Mouse (Mus musculus) liver, embryonic 15.5 days (tissue): ENCODE data around the gene Nanos2. TPM values are rescaled to one million over a fixed set of nuclear protein-coding genes. Genes with fewer than 3 reads are reported as not detected.
A peak's percentile ranks its signal among the peaks of the same experiment; 100 is the strongest.

Experiments used
- ATAC-seq: fragments of 200-750 bp; cut with Nextera tagmentation; 2 replicates; pipeline ENCODE4 v1.8.0; 2017; ENCODE audit warnings: moderate number of reproducible peaks, mild to moderate bottlenecking, moderate library complexity; ENCODE audit not compliant: insufficient read depth
- H3K27ac ChIP-seq: fragments of 300-500 bp; sonication (generic); replicated peaks from 2 replicates; pipeline ENCODE4 v1.5.1; 2015; ENCODE audit warnings: mild to moderate bottlenecking, inconsistent platforms
- H3K27me3 ChIP-seq: fragments of 300-500 bp; sonication (generic); 2 replicates; pipeline ENCODE4 v1.6.1; 2015; ENCODE audit warnings: mild to moderate bottlenecking, inconsistent platforms
- H3K36me3 ChIP-seq: fragments of 300-500 bp; sonication (generic); replicated peaks from 2 replicates; pipeline ENCODE4 v1.6.1; 2015; ENCODE audit warnings: moderate library complexity, mild to moderate bottlenecking, inconsistent platforms
- H3K4me1 ChIP-seq: fragments of 300-500 bp; sonication (generic); replicated peaks from 2 replicates; pipeline ENCODE4 v1.6.1; 2015; ENCODE audit warnings: inconsistent platforms
- H3K4me2 ChIP-seq: fragments of 300-500 bp; sonication (generic); 2 replicates; pipeline ENCODE4 v1.6.1; 2015; ENCODE audit warnings: moderate library complexity, mild to moderate bottlenecking, inconsistent platforms
- H3K4me3 ChIP-seq: fragments of 300-500 bp; sonication (generic); replicated peaks from 2 replicates; pipeline ENCODE4 v1.5.1; 2015; ENCODE audit warnings: mild to moderate bottlenecking, inconsistent platforms
- H3K9ac ChIP-seq: fragments of 300-500 bp; sonication (generic); 2 replicates; pipeline ENCODE4 v1.6.1; 2015; ENCODE audit warnings: moderate library complexity, mild to moderate bottlenecking, inconsistent platforms
- H3K9me3 ChIP-seq: fragments of 300-500 bp; sonication (generic); replicated peaks from 2 replicates; pipeline ENCODE4 v1.6.1; 2016; ENCODE audit warnings: inconsistent platforms
- WGBS: fragments of 180-500 bp; shearing (Covaris S2); methylation state at CpG from one replicate; pipeline ENCODE4 v1.1.7; 2015; ENCODE audit warnings: mixed read lengths; ENCODE audit not compliant: insufficient replicate concordance; 5-methylcytosine and 5-hydroxymethylcytosine counted together
- polyA plus RNA-seq: library from polyadenylated mRNA; unstranded; fragments of >200 nt; fragmentation: Nextera tagmentation; extraction: Ambion mirVana; gene quantifications from 2 replicates; pipeline ENCODE4 v1.2.1, GENCODE M21; 2015

Nanos2 gene
- polyA plus RNA-seq, 1 experiment from 2014 or later: not detected

GRCm38 (mm10) chr7:19017909-19018308, 30.7 kb downstream of the Nanos2 start:
- no peak overlapping the region for H3K4me3 ChIP-seq
- no peaks in the 10 kb centered on the region for H3K36me3 ChIP-seq
- H3K27me3 ChIP-seq: peaks cover 50% of the 10 kb centered on the region
- no peak for ATAC-seq
- no peak overlapping the region for H3K27ac ChIP-seq
- 67% methylated on average over 7 of the region's 7 CpGs for WGBS
- no peak overlapping the region for H3K9ac ChIP-seq
- no peak overlapping the region for H3K4me2 ChIP-seq
- H3K4me1 ChIP-seq: peaks cover 11% of the 10 kb centered on the region
- no peaks in the 10 kb centered on the region for H3K9me3 ChIP-seq

- no peaks in the 10 kb centered on the region for H3K36me3 ChIP-seq
- no peak overlapping the region for H3K27ac ChIP-seq
- no peak for ATAC-seq
- H3K4me2 ChIP-seq: peak overlapping the region; percentile 51
- H3K4me3 ChIP-seq: peak overlapping the region; percentile 90
- H3K4me1 ChIP-seq: peaks cover 27% of the 10 kb centered on the region
- 0 out of 2 replicates have a peak overlapping the region, but pooled peaks have one; percentile 1 for H3K9ac ChIP-seq
- WGBS: 15% methylated on average over 8 of the region's 8 CpGs
- H3K27me3 ChIP-seq: peaks cover 47% of the 10 kb centered on the region
- no peaks in the 10 kb centered on the region for H3K9me3 ChIP-seq
Measured at GRCm38 (mm10) chr7:19021048-19021447, 33.8 kb downstream of the Nanos2 start.

GRCm38 (mm10) chr7:19022189-19022958, 35.2 kb downstream of the Nanos2 start:
- WGBS: 46% methylated on average over 18 of the region's 18 CpGs
- Histone ChIP-seq H3K9ac (0 out of 2 replicates have a peak overlapping the region, but pooled peaks have one; percentile 53), H3K27ac (peak overlapping the region; percentile 38; the same call in 1 of the 2 replicates), H3K4me3 (peak overlapping the region; percentile 90), H3K36me3 (no peaks in the 10 kb centered on the region), H3K9me3 (no peaks in the 10 kb centered on the region), H3K4me2 (peak overlapping the region; percentile 51; the same call in 1 of the 2 replicates), H3K4me1 (peaks cover 37% of the 10 kb centered on the region), H3K27me3 (peaks cover 47% of the 10 kb centered on the region)
- no peak for ATAC-seq

GRCm38 (mm10) chr7:19023357-19023814, 36.2 kb downstream of the Nanos2 start, which contains the start of gene Foxa3:
Foxa3 (minus strand) TSS chr7:19023538.
- H3K4me3 ChIP-seq: peak within 1 kb of the TSS; percentile 90
- no peaks in the 10 kb centered on the region for H3K9me3 ChIP-seq
- peaks cover 47% of the 10 kb centered on the region for H3K27me3 ChIP-seq
- peak; percentile 43 for ATAC-seq
- H3K36me3 ChIP-seq: peaks cover under 1% of the 10 kb centered on the region; the same call in 1 of the 2 replicates
- peak within 1 kb of the TSS; percentile 94 for H3K9ac ChIP-seq
- H3K4me1 ChIP-seq: peaks cover 43% of the 10 kb centered on the region
- H3K4me2 ChIP-seq: peak within 1 kb of the TSS; percentile 92
- peak within 1 kb of the TSS; percentile 64 for H3K27ac ChIP-seq
- 5% methylated on average over 30 of the region's 30 CpGs for WGBS

- H3K27ac ChIP-seq: peak within 1 kb of the TSS; percentile 64
- H3K9me3 ChIP-seq: no peaks in the 10 kb centered on the region
- peaks cover 8% of the 10 kb centered on the region for H3K36me3 ChIP-seq
- H3K4me1 ChIP-seq: peaks cover 43% of the 10 kb centered on the region
- H3K4me3 ChIP-seq: peak within 1 kb of the TSS; percentile 90
- peak; percentile 90 for ATAC-seq
- under 1% methylated on average over 48 of the region's 50 CpGs for WGBS
- H3K9ac ChIP-seq: peak within 1 kb of the TSS; percentile 94
- H3K4me2 ChIP-seq: peak within 1 kb of the TSS; percentile 92
- H3K27me3 ChIP-seq: peaks cover 47% of the 10 kb centered on the region
Measured at GRCm38 (mm10) chr7:19024096-19024506, 36.9 kb downstream of the Nanos2 start, which contains the start of gene Sympk. Sympk (plus strand) TSS chr7:19024377.

GRCm38 (mm10) chr7:19024581-19025255, 37.5 kb downstream of the Nanos2 start:
- peaks cover 43% of the 10 kb centered on the region for H3K4me1 ChIP-seq
- H3K4me2 ChIP-seq: peak overlapping the region; percentile 92
- ATAC-seq: peak; percentile 56
- H3K9ac ChIP-seq: peak overlapping the region; percentile 94
- peak overlapping the region; percentile 64 for H3K27ac ChIP-seq
- WGBS: 1% methylated on average over 35 of the region's 36 CpGs
- peak overlapping the region; percentile 90 for H3K4me3 ChIP-seq
- H3K36me3 ChIP-seq: peaks cover 14% of the 10 kb centered on the region
- no peaks in the 10 kb centered on the region for H3K9me3 ChIP-seq
- peaks cover 42% of the 10 kb centered on the region for H3K27me3 ChIP-seq

- no peak overlapping the region for H3K9ac ChIP-seq
- peaks cover 47% of the 10 kb centered on the region for H3K36me3 ChIP-seq
- no peak overlapping the region for H3K4me2 ChIP-seq
Measured at GRCm38 (mm10) chr7:19028067-19028466, 40.9 kb downstream of the Nanos2 start.

GRCm38 (mm10) chr7:19029084-19029653, 42.0 kb downstream of the Nanos2 start:
- Histone ChIP-seq H3K4me1 (peaks cover 31% of the 10 kb centered on the region), H3K36me3 (peaks cover 56% of the 10 kb centered on the region), H3K27ac (no peak overlapping the region), H3K27me3 (no peaks in the 10 kb centered on the region), H3K9me3 (no peaks in the 10 kb centered on the region), H3K9ac (no peak overlapping the region), H3K4me2 (no peak overlapping the region), H3K4me3 (no peak overlapping the region)
- WGBS: 61% methylated on average over 6 of the region's 6 CpGs
- ATAC-seq: no peak

More at GRCm38 (mm10) chr7:19028067-19028466, 40.9 kb downstream of the Nanos2 start:
- Histone ChIP-seq H3K4me3 (no peak overlapping the region), H3K9me3 (no peaks in the 10 kb centered on the region), H3K27ac (no peak overlapping the region), H3K4me1 (peaks cover 40% of the 10 kb centered on the region), H3K27me3 (peaks cover 9% of the 10 kb centered on the region)
- no peak for ATAC-seq

GRCm38 (mm10) chr7:19031641-19032040, 44.4 kb downstream of the Nanos2 start:
- Histone ChIP-seq H3K9ac (no peak overlapping the region), H3K36me3 (peaks cover 81% of the 10 kb centered on the region), H3K9me3 (no peaks in the 10 kb centered on the region), H3K4me3 (no peak overlapping the region), H3K27me3 (no peaks in the 10 kb centered on the region), H3K4me2 (no peak overlapping the region), H3K4me1 (peaks cover 11% of the 10 kb centered on the region), H3K27ac (no peak overlapping the region)
- ATAC-seq: no peak
- WGBS: 78% methylated on average over 4 of the region's 4 CpGs
